In the genomic region with DNA sequence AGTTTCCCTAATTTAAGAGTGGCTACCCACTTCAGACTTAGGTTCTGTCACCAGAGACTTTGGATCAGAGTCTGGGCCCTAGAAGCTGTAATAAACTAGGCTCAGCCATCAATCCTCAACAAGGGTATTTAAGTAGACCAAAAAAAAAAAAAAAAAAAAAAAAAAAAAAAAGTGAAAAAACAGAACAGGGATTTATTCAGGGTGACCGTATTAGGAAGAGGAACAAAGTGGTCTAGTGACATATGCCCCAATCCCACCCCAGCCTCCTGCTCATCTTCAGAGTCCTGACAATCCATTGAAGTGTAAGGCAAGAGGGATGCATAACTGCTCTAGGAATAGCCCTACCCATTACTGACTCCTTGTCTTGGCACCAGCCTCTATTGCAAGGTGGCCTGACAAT, we compare ENCODE assay signal across 15 mouse cellular contexts.
"Had no signal": no experiment of that assay in that cellular context is flagged by ENCODE, and none has a peak within 500 bp of the region (broad histone marks: within the 10 kb centered on the region; RNA-seq: fewer than 3 reads in every experiment).

No protein-coding gene starts in this region.

- H3K4me1 ChIP-seq: lung, embryonic 15.5 days; midbrain, embryonic 13.5 days; midbrain, embryonic 15.5 days had no signal

- H3K4me3 ChIP-seq: lung, embryonic 15.5 days; megakaryocyte, embryonic 14.5 days; midbrain, embryonic 13.5 days; midbrain, embryonic 15.5 days; neural tube, embryonic 12.5 days had no signal

- ATAC-seq: lung, postnatal 0 days; midbrain, embryonic 13.5 days; midbrain, embryonic 15.5 days had no signal

- H3K27ac ChIP-seq: lung, embryonic 15.5 days; macrophage; midbrain, embryonic 13.5 days; midbrain, embryonic 15.5 days; neural tube, embryonic 12.5 days had no signal

- H3K9me3 ChIP-seq: lung, embryonic 15.5 days; midbrain, embryonic 15.5 days had no signal

- H3K4me2 ChIP-seq: lung, embryonic 15.5 days; midbrain, embryonic 11.5 days; midbrain, embryonic 13.5 days; midbrain, embryonic 15.5 days; neural tube, embryonic 12.5 days had no signal

- H3K36me3 ChIP-seq: lung, embryonic 15.5 days; midbrain, embryonic 13.5 days; midbrain, embryonic 15.5 days; neural tube, embryonic 12.5 days had no signal

- H3K9ac ChIP-seq: lung, embryonic 15.5 days; midbrain, embryonic 13.5 days; midbrain, embryonic 15.5 days; neural tube, embryonic 12.5 days had no signal

- DNase-seq: lung, adult 2 months; lung, postnatal 14 days; lung, postnatal 36 days; right cerebral cortex, postnatal 14 days; thymus, adult 18-20 months; thymus, postnatal 14 days; thymus, postnatal 4 days had no signal

- H3K27me3 ChIP-seq: lung, embryonic 15.5 days; megakaryocyte, embryonic 14.5 days; midbrain, embryonic 13.5 days; midbrain, embryonic 15.5 days; neural tube, embryonic 12.5 days had no signal
